In genomic region chr9:118684343-118684742, GRCm38 (mm10) we compare ENCODE assay signal across 9 mouse cellular contexts.
A peak's percentile ranks its signal among the peaks of the same experiment; 100 is the strongest.
DNase-seq lines count a peak whose midpoint lies in the region; ATAC-seq and TF ChIP-seq lines count a peak whose summit lies in the region.
"Had no signal": no experiment of that assay in that cellular context is flagged by ENCODE, and none has a peak within 500 bp of the region (broad histone marks: within the 10 kb centered on the region; RNA-seq: fewer than 3 reads in every experiment).

No protein-coding gene starts in this region.

- TF ChIP-seq CTCF in kidney, postnatal 0 days (IDR thresholded peaks at IDR 0.05; ENCODE audit: low read depth): peak; percentile 68

- ATAC-seq in kidney, postnatal 0 days (replicated peaks; ENCODE audit: low FRiP score, low read depth): no peak
- ATAC-seq in kidney, embryonic 15.5 days (replicated peaks; ENCODE audit: low FRiP score): no peak
- ATAC-seq in megakaryocyte progenitor cell, adult 5-6 weeks (replicated peaks; ENCODE audit: poor library complexity): peak; percentile 78
- ATAC-seq in erythroblast, adult 5-6 weeks (replicated peaks; ENCODE audit: low FRiP score, poor library complexity, severe bottlenecking): no peak
- ATAC-seq: intestine, embryonic 16.5 days had no signal

- WGBS in kidney, postnatal 0 days: 77% methylated on average over 9 of the region's 9 CpGs
- WGBS in kidney, embryonic 15.5 days: 70% methylated on average over 9 of the region's 9 CpGs

- H3K9me3 ChIP-seq in kidney, postnatal 0 days (replicated peaks; ENCODE audit: low read length): no peaks in the 10 kb centered on the region
- no peaks in the 10 kb centered on the region for H3K9me3 ChIP-seq in kidney, embryonic 15.5 days (replicated peaks)

- H3K4me2 ChIP-seq in kidney, postnatal 0 days (ENCODE audit: low read length): no peak overlapping the region
- H3K4me2 ChIP-seq in kidney, embryonic 15.5 days: no peak overlapping the region

- DNase-seq in kidney, postnatal 0 days (ENCODE audit: low spot score): no peak
- peak; percentile 54 to 55 for DNase-seq in B cell, adult 2 months
- DNase-seq in ES-CJ7 (ENCODE audit: low read depth, low spot score): peak; percentile 14
- DNase-seq in ovary, postnatal 36 days (ENCODE audit: low spot score): no peak

- no peak overlapping the region for H3K4me3 ChIP-seq in kidney, postnatal 0 days (replicated peaks; ENCODE audit: low read depth, low read length)
- no peak overlapping the region for H3K4me3 ChIP-seq in kidney, embryonic 15.5 days (replicated peaks)
- H3K4me3 ChIP-seq: erythroblast, embryonic 14.5 days had no signal

- H3K27me3 ChIP-seq in kidney, postnatal 0 days (ENCODE audit: insufficient read depth, low read length): no peaks in the 10 kb centered on the region
- H3K27me3 ChIP-seq in kidney, embryonic 15.5 days: no peaks in the 10 kb centered on the region

- no peak overlapping the region for H3K27ac ChIP-seq in kidney, postnatal 0 days
- H3K27ac ChIP-seq in kidney, embryonic 15.5 days: no peak overlapping the region

- H3K4me1 ChIP-seq in kidney, postnatal 0 days (replicated peaks; ENCODE audit: insufficient read depth, low read length): peaks cover 9% of the 10 kb centered on the region
- peaks cover 27% of the 10 kb centered on the region for H3K4me1 ChIP-seq in kidney, embryonic 15.5 days

- H3K9ac ChIP-seq in kidney, postnatal 0 days (ENCODE audit: low read depth, low read length): no peak overlapping the region
- H3K9ac ChIP-seq in kidney, embryonic 15.5 days: no peak overlapping the region

- no peaks in the 10 kb centered on the region for H3K36me3 ChIP-seq in kidney, postnatal 0 days (ENCODE audit: insufficient read depth, low read length)
- H3K36me3 ChIP-seq in kidney, embryonic 15.5 days: peaks cover 31% of the 10 kb centered on the region

Comparison
In these comparisons a context has a peak if more than half of its experiments do, and no peak if none do; other contexts are left out.
1. DNase-seq: peak in B cell, adult 2 months (2 of 2) and ES-CJ7 (single experiment); none in kidney, postnatal 0 days (single experiment) and ovary, postnatal 36 days (single experiment).